Mouse (Mus musculus): ENCODE data around the gene Lhfpl5.

Lhfpl5 gene

DNA sequence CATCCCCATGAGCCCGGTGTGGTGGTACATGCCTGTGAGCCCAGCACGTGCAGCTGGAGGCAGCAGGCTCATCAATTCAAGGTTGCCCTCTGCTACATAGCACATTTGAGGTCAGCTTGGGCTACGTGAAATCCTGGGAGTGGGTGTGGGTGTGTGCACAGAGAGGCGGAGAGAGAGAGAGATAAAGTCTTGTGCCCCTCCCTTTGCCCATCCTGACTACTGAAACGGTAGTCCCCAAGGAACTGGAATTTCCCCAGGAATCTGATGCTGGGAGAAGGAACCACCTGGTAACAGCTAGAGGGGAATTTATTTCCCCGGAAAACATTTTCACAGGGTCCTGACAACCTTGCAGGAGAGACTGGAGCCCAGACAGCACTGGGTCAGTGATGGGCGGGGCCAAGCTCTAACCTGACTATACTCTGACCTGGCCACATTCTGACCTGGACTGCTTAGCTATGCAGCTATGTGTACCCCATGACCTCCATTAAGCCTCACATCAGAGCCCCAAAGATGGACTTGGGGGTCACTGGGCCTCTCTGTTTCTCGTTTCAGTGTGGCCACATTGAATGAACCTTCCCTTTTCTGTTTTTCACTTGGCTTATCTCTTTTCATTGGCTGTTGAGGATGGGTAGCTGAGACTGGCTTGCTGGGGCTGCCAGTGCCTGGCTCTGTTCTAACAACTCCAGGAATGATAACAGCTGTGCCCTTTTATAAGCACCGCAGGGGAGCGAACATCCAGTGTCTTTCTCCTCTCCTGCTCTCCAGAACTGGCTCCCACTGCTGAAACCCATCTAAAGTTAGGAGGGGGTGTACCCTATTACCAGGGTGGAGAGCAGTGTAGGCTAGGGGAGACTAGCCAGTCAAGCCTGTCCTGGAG lies 53.0 kb downstream of the Lhfpl5 start:
- no peak for DNase-seq (ENCODE audit: low spot score)

DNA sequence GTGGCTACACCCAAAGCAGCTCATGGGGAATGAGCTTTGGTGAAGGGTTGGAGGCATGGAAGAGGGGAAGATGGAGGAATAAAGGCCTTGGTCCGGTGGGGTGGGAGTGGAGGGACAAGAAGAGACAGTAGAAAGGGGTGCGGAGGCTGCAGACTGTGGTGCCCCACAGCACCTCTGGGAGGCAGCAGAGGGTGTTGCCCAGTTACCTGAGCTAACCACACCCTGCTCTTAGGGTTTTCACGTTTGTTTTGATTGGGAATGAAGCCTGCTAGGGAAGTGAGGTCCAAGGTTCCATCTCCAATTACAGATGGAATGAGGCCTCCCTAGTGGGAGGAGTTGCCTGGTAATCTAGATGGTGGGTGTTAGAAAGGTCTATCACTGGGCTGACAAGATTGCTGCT lies 53.7 kb downstream of the Lhfpl5 start:
- no peak for DNase-seq (ENCODE audit: low spot score)
